ENCODE assay signal across 8 mouse cellular contexts in the genomic region with DNA sequence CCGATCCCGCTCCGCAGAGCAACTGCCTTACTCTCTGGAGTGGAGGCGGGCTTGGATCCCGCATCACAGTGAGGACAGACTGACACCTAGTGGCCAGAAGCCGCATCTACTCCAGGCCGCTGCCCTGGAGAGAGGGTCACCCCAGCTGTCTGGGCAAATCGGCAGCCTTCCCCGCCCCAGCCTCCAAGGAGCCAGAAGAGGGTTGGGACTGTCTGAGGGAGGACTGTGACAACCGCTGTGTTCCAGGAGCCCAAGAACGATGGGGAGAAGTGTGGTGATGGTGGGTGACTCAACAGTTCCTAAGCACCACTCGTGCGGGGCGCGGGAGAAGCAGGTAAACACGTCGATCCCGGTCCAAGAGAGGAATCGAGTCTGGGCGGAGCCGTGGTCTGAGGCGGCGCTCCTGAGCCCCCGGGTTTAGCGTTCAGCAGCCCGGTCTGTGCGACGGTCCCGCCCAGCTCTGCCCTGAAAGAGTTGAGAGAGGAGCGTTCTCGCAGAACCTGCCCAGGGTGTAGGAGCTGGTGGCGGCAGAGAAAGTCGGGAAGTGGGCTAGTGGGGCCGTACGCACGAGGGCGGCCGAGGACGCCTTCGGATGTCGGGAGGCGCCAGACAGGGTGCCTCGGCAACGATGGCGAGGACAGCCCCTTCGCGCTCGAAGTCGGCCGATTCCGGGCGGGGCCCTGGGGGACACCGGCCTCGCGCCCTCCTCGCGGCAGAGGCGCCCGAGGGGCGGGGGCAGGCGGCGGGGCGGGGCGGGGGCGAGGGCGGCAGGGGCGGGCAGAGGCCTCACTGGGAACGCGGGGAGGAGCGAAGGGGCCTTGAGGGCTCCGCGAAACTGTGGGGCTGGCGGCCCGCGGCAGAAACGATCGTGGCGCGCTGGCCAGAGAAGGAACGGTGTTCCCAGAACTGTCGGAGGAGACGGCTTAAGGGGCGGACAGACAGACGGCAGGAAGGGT. TPM values are rescaled to one million over a fixed set of nuclear protein-coding genes. Genes with fewer than 3 reads are reported as not detected.
DNase-seq lines count a peak whose midpoint lies in the region; ATAC-seq and TF ChIP-seq lines count a peak whose summit lies in the region.

No protein-coding gene starts in this region.

- H3K4me3 ChIP-seq in embryonic facial prominence, embryonic 10.5 days = peak overlapping the region; percentile 70
- peak overlapping the region; percentile 69 for H3K4me3 ChIP-seq in intestine, postnatal 0 days (ENCODE audit: low read depth, low read length)
- peak overlapping the region; percentile 73 for H3K4me3 ChIP-seq in midbrain, embryonic 10.5 days

- peak; percentile 63 for ATAC-seq in granulocyte monocyte progenitor cell, adult 5-6 weeks (replicated peaks; ENCODE audit: poor library complexity, severe bottlenecking)
- peak; percentile 83 for ATAC-seq in intestine, postnatal 0 days

- intact Hi-C loops in left cerebral cortex, postnatal 36 days (cut with DNase I) = loop anchor here (5.0 kb wide), 3 partner anchors 116 to 196 kb away; a partner anchor contains a TSS

- H3K9ac ChIP-seq in intestine, postnatal 0 days (ENCODE audit: low read depth, low read length) = peak overlapping the region; percentile 65

- H3K27ac ChIP-seq in embryonic facial prominence, embryonic 10.5 days (replicated peaks) = peak overlapping the region; percentile 92
- H3K27ac ChIP-seq in intestine, postnatal 0 days (ENCODE audit: low read depth, low read length) = peak overlapping the region; percentile 92
- H3K27ac ChIP-seq in midbrain, embryonic 10.5 days (replicated peaks) = peak overlapping the region; percentile 92

- TF ChIP-seq CTCF in intestine, postnatal 0 days (IDR thresholded peaks at IDR 0.05; ENCODE audit: low read depth) = peak; percentile 100

- peaks cover 41% of the 10 kb centered on the region for H3K36me3 ChIP-seq in embryonic facial prominence, embryonic 10.5 days (replicated peaks)
- H3K36me3 ChIP-seq in intestine, postnatal 0 days (ENCODE audit: control insufficient read depth, insufficient read depth) = peaks cover 19% of the 10 kb centered on the region
- H3K36me3 ChIP-seq in midbrain, embryonic 10.5 days = peaks cover 37% of the 10 kb centered on the region

- WGBS in embryonic facial prominence, embryonic 10.5 days = under 1% methylated on average over 84 of the region's 84 CpGs
- under 1% methylated on average over 71 of the region's 84 CpGs for WGBS in intestine, postnatal 0 days
- under 1% methylated on average over 84 of the region's 84 CpGs for WGBS in midbrain, embryonic 10.5 days

- H3K9me3 ChIP-seq in embryonic facial prominence, embryonic 10.5 days = no peaks in the 10 kb centered on the region
- H3K9me3 ChIP-seq in intestine, postnatal 0 days (ENCODE audit: control insufficient read depth) = no peaks in the 10 kb centered on the region
- H3K9me3 ChIP-seq in midbrain, embryonic 10.5 days (replicated peaks) = no peaks in the 10 kb centered on the region

- H3K4me1 ChIP-seq in embryonic facial prominence, embryonic 10.5 days = peaks cover 71% of the 10 kb centered on the region
- H3K4me1 ChIP-seq in intestine, postnatal 0 days (replicated peaks; ENCODE audit: control insufficient read depth, insufficient read depth, low read length) = no peaks in the 10 kb centered on the region
- H3K4me1 ChIP-seq in midbrain, embryonic 10.5 days = peaks cover 69% of the 10 kb centered on the region

- H3K27me3 ChIP-seq in embryonic facial prominence, embryonic 10.5 days (replicated peaks; ENCODE audit: low read depth, poor library complexity, severe bottlenecking) = no peaks in the 10 kb centered on the region
- no peaks in the 10 kb centered on the region for H3K27me3 ChIP-seq in intestine, postnatal 0 days (replicated peaks; ENCODE audit: control insufficient read depth, insufficient read depth, low read length)
- no peaks in the 10 kb centered on the region for H3K27me3 ChIP-seq in midbrain, embryonic 10.5 days (ENCODE audit: low read depth, poor library complexity, severe bottlenecking)

- peak overlapping the region; percentile 94 for H3K4me2 ChIP-seq in intestine, postnatal 0 days (replicated peaks; ENCODE audit: low read depth)

- DNase-seq in adrenal gland, postnatal 10 days = peak; percentile 97
- DNase-seq in embryonic facial prominence, embryonic 10.5 days (ENCODE audit: low spot score) = peak; percentile 95
- peak; percentile 90 to 93 for DNase-seq in left cerebral cortex, postnatal 36 days (ENCODE audit: low spot score in 2 of 2)
- DNase-seq in midbrain, embryonic 10.5 days (ENCODE audit: low spot score) = peak; percentile 96
- peak; percentile 85 to 89 for DNase-seq in right cerebral cortex, postnatal 36 days (ENCODE audit: low spot score in 2 of 2)
- peak; percentile 97 for DNase-seq in yolk sac, embryonic 10.5 days (ENCODE audit: low spot score)

RNA-seq across cellular contexts. Expression of a gene that starts 1.7 kb away (rescaled TPM):
- 10 to 100 TPM; 34.4 to 45.6 TPM for total RNA-seq in adrenal gland, postnatal 10 days (2021)
- polyA plus RNA-seq in embryonic facial prominence, embryonic 10.5 days (2016; fragmentation: Nextera tagmentation; extraction: Ambion mirVana) = 8.8 and 9.2 TPM in 2 replicates
- 1.1 and 3.5 TPM in 2 replicates for total RNA-seq in granulocyte monocyte progenitor cell, adult 5-6 weeks (2014; fragmentation: Nextera tagmentation)
- 2.9 and 4.1 TPM in 2 replicates for total RNA-seq in granulocyte monocyte progenitor cell, adult 5-6 weeks (2017)
- polyA plus RNA-seq in intestine, postnatal 0 days (2015; fragmentation: Nextera tagmentation; extraction: Ambion mirVana) = 14.1 and 16.1 TPM in 2 replicates
- total RNA-seq in left cerebral cortex, postnatal 36 days (2021) = 10 to 100 TPM; 32.5 to 36.1 TPM
- polyA plus RNA-seq in midbrain, embryonic 10.5 days (2016; fragmentation: Nextera tagmentation; extraction: Ambion mirVana) = 8.8 and 11.1 TPM in 2 replicates

RNA-seq across cellular contexts. Expression of a gene that starts 1.7 kb away (rescaled TPM):
- total RNA-seq in adrenal gland, postnatal 10 days (2021) = 10 to 100 TPM in 1 of 2 experiments, 1 to 10 TPM in 1; 8.6 to 10.9 TPM
- polyA plus RNA-seq in embryonic facial prominence, embryonic 10.5 days (2016; fragmentation: Nextera tagmentation; extraction: Ambion mirVana) = 13.5 and 15.3 TPM in 2 replicates
- total RNA-seq in granulocyte monocyte progenitor cell, adult 5-6 weeks (2014; fragmentation: Nextera tagmentation) = 3.5 and 14.4 TPM in 2 replicates
- 5.8 and 6.1 TPM in 2 replicates for total RNA-seq in granulocyte monocyte progenitor cell, adult 5-6 weeks (2017)
- polyA plus RNA-seq in intestine, postnatal 0 days (2015; fragmentation: Nextera tagmentation; extraction: Ambion mirVana) = 5.7 and 5.8 TPM in 2 replicates
- total RNA-seq in left cerebral cortex, postnatal 36 days (2021) = 1 to 10 TPM; 2.7 to 3.2 TPM
- polyA plus RNA-seq in midbrain, embryonic 10.5 days (2016; fragmentation: Nextera tagmentation; extraction: Ambion mirVana) = 10.7 and 11.1 TPM in 2 replicates

RNA-seq across cellular contexts. Expression of a gene that starts 5.2 kb away (rescaled TPM):
- 1,000 to 10,000 TPM; 1,780 to 1,853 TPM for total RNA-seq in adrenal gland, postnatal 10 days (2021)
- polyA plus RNA-seq in embryonic facial prominence, embryonic 10.5 days (2016; fragmentation: Nextera tagmentation; extraction: Ambion mirVana) = 1,123 and 1,138 TPM in 2 replicates
- 5,451 and 5,560 TPM in 2 replicates for total RNA-seq in granulocyte monocyte progenitor cell, adult 5-6 weeks (2014; fragmentation: Nextera tagmentation)
- total RNA-seq in granulocyte monocyte progenitor cell, adult 5-6 weeks (2017) = 3,079 and 3,080 TPM in 2 replicates
- polyA plus RNA-seq in intestine, postnatal 0 days (2015; fragmentation: Nextera tagmentation; extraction: Ambion mirVana) = 762 and 768 TPM in 2 replicates
- 100 to 1,000 TPM; 673 to 732 TPM for total RNA-seq in left cerebral cortex, postnatal 36 days (2021)
- polyA plus RNA-seq in midbrain, embryonic 10.5 days (2016; fragmentation: Nextera tagmentation; extraction: Ambion mirVana) = 953 and 1,066 TPM in 2 replicates

RNA-seq across cellular contexts. Expression of a gene that starts 10.0 kb away (rescaled TPM):
- total RNA-seq in adrenal gland, postnatal 10 days (2021) = 100 to 1,000 TPM in 1 of 2 experiments, 10 to 100 TPM in 1; 93.0 to 100 TPM
- 107 and 123 TPM in 2 replicates for polyA plus RNA-seq in embryonic facial prominence, embryonic 10.5 days (2016; fragmentation: Nextera tagmentation; extraction: Ambion mirVana)
- 6.1 and 7.2 TPM in 2 replicates for total RNA-seq in granulocyte monocyte progenitor cell, adult 5-6 weeks (2014; fragmentation: Nextera tagmentation)
- total RNA-seq in granulocyte monocyte progenitor cell, adult 5-6 weeks (2017) = 1.5 and 3.6 TPM in 2 replicates
- 33.9 and 35.4 TPM in 2 replicates for polyA plus RNA-seq in intestine, postnatal 0 days (2015; fragmentation: Nextera tagmentation; extraction: Ambion mirVana)
- total RNA-seq in left cerebral cortex, postnatal 36 days (2021) = 10 to 100 TPM; 20.5 to 28.0 TPM
- polyA plus RNA-seq in midbrain, embryonic 10.5 days (2016; fragmentation: Nextera tagmentation; extraction: Ambion mirVana) = 75.0 and 83.8 TPM in 2 replicates

RNA-seq across cellular contexts. Expression of a gene that starts 12.8 kb away (rescaled TPM):
- total RNA-seq in adrenal gland, postnatal 10 days (2021) = 10 to 100 TPM; 52.2 to 53.0 TPM
- 151 and 157 TPM in 2 replicates for polyA plus RNA-seq in embryonic facial prominence, embryonic 10.5 days (2016; fragmentation: Nextera tagmentation; extraction: Ambion mirVana)
- 4.9 and 7.3 TPM in 2 replicates for total RNA-seq in granulocyte monocyte progenitor cell, adult 5-6 weeks (2014; fragmentation: Nextera tagmentation)
- 2.8 and 3.6 TPM in 2 replicates for total RNA-seq in granulocyte monocyte progenitor cell, adult 5-6 weeks (2017)
- polyA plus RNA-seq in intestine, postnatal 0 days (2015; fragmentation: Nextera tagmentation; extraction: Ambion mirVana) = 30.8 and 30.9 TPM in 2 replicates
- total RNA-seq in left cerebral cortex, postnatal 36 days (2021) = 10 to 100 TPM; 10.5 to 12.5 TPM
- polyA plus RNA-seq in midbrain, embryonic 10.5 days (2016; fragmentation: Nextera tagmentation; extraction: Ambion mirVana) = 96.3 and 109 TPM in 2 replicates

Comparison
In these comparisons a context has a peak if more than half of its experiments do, and no peak if none do; other contexts are left out.
1. Peak in every context shown above with its lines: DNase-seq, ATAC-seq, H3K4me3 ChIP-seq and H3K27ac ChIP-seq.
2. RNA of a gene that starts 1.7 kb away (total RNA-seq): 34.4 to 45.6 TPM in adrenal gland, postnatal 10 days and 32.5 to 36.1 TPM in left cerebral cortex, postnatal 36 days; 1.1 to 4.1 TPM in granulocyte monocyte progenitor cell, adult 5-6 weeks; every median in the first group is over 4 times any median in the second.